Mouse (Mus musculus): ENCODE measurements around the gene Taf8. TPM values are rescaled to one million over a fixed set of nuclear protein-coding genes. Genes with fewer than 3 reads are reported as not detected.
A peak's percentile ranks its signal among the peaks of the same experiment; 100 is the strongest.

Taf8 gene
- polyA plus RNA-seq, 1 experiment from 2014 or later: 15.9 TPM

DNA sequence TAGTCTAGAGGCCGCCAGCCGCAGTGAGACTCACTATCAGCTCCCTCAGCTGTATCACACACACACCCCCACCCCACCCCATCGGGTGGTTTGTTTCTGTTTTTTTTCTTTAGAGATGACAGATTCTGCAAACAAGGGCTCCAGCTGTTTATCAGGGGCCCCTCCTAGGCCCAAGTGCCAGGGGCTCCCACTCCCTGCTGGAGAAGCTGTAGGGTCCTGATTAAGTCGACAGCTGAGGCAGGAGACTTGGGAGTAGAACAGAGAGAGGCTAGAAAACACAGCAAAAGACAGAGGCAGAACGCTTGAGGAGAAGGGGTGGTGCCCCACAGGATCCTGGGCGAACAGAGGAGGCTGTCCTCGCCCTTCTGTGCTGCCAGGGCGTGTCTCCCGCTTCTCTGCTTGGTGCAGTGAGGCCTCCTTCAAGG lies 33.7 kb upstream of the Taf8 start:
- Histone ChIP-seq H3K27me3 (ENCODE audit: control insufficient read depth, insufficient read depth, low read length) (no peaks in the 10 kb centered on the region), H3K36me3 (ENCODE audit: control insufficient read depth, insufficient read depth, low read length) (no peaks in the 10 kb centered on the region), H3K4me2 (peak overlapping the region; percentile 16; the same call in 1 of the 2 replicates), H3K27ac (ENCODE audit: low read depth, low read length) (peak overlapping the region; percentile 86), H3K9me3 (replicated peaks; ENCODE audit: control insufficient read depth, low read length) (no peaks in the 10 kb centered on the region), H3K4me3 (ENCODE audit: low read depth, low read length) (no peak overlapping the region), H3K4me1 (ENCODE audit: control insufficient read depth, insufficient read depth, low read length) (peaks cover 7% of the 10 kb centered on the region; the same call in 1 of the 2 replicates), H3K9ac (ENCODE audit: low read depth, low read length) (peak overlapping the region; percentile 60)
- ATAC-seq (replicated peaks; ENCODE audit: insufficient number of reproducible peaks, low FRiP score, low TSS enrichment): peak; percentile 90
- WGBS (ENCODE audit: insufficient replicate concordance): 35% methylated on average over 9 of the region's 9 CpGs

DNA sequence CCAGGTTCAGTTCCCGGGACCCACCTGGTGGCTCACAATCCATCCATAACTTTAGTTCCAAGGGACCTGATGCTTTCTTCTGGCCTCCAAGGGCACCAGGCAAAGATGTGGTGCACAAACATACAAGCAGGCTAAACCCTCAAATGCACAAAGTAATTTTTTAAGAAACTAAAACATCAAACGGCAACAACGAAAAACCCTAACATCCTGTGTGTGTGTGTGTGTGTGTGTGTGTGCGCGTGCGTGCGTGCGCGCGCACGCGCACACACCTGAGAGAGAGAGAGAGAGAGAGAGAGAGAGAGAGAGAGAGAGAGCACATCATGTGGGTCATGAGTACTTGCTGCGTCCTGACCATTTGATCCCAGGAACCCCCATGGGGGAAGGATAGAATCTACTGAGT lies 31.6 kb upstream of the Taf8 start:
- Histone ChIP-seq H3K36me3 (ENCODE audit: control insufficient read depth, insufficient read depth, low read length) (no peaks in the 10 kb centered on the region), H3K4me3 (ENCODE audit: low read depth, low read length) (no peak overlapping the region), H3K27ac (ENCODE audit: low read depth, low read length) (no peak overlapping the region), H3K9ac (ENCODE audit: low read depth, low read length) (no peak overlapping the region), H3K27me3 (ENCODE audit: control insufficient read depth, insufficient read depth, low read length) (no peaks in the 10 kb centered on the region), H3K4me2 (no peak overlapping the region), H3K9me3 (replicated peaks; ENCODE audit: control insufficient read depth, low read length) (no peaks in the 10 kb centered on the region), H3K4me1 (ENCODE audit: control insufficient read depth, insufficient read depth, low read length) (peaks cover 10% of the 10 kb centered on the region)
- ATAC-seq (replicated peaks; ENCODE audit: insufficient number of reproducible peaks, low FRiP score, low TSS enrichment): no peak
- 96% methylated on average over 13 of the region's 13 CpGs for WGBS (ENCODE audit: insufficient replicate concordance)

DNA sequence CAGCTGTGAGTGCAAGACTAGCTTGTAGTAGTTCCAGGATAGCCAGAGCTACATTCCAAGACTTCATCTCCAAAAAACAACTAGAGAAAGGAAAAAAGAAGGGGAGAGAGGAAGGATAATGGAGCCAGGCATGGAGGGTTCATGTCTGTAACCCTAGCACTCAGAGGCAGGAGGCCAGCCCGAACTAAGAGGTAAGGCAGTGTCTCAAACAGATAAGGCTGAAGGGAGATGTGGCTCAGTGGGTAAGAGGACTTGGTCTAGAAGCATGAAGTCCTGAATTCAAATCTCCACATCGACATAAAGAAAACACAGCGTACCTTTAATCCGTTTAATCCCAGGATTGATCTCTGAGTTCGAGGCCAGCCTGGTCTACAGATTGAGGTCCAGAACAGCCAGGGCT lies 30.3 kb upstream of the Taf8 start:
- Histone ChIP-seq H3K4me3 (ENCODE audit: low read depth, low read length) (no peak overlapping the region), H3K36me3 (ENCODE audit: control insufficient read depth, insufficient read depth, low read length) (no peaks in the 10 kb centered on the region), H3K4me2 (no peak overlapping the region; the same call in 1 of the 2 replicates), H3K27ac (ENCODE audit: low read depth, low read length) (no peak overlapping the region; the same call in 1 of the 2 replicates), H3K9ac (ENCODE audit: low read depth, low read length) (no peak overlapping the region), H3K4me1 (ENCODE audit: control insufficient read depth, insufficient read depth, low read length) (peaks cover 23% of the 10 kb centered on the region), H3K27me3 (ENCODE audit: control insufficient read depth, insufficient read depth, low read length) (no peaks in the 10 kb centered on the region), H3K9me3 (replicated peaks; ENCODE audit: control insufficient read depth, low read length) (no peaks in the 10 kb centered on the region)
- WGBS (ENCODE audit: insufficient replicate concordance): 76% methylated on average over 5 of the region's 5 CpGs
- ATAC-seq (replicated peaks; ENCODE audit: insufficient number of reproducible peaks, low FRiP score, low TSS enrichment): no peak

DNA sequence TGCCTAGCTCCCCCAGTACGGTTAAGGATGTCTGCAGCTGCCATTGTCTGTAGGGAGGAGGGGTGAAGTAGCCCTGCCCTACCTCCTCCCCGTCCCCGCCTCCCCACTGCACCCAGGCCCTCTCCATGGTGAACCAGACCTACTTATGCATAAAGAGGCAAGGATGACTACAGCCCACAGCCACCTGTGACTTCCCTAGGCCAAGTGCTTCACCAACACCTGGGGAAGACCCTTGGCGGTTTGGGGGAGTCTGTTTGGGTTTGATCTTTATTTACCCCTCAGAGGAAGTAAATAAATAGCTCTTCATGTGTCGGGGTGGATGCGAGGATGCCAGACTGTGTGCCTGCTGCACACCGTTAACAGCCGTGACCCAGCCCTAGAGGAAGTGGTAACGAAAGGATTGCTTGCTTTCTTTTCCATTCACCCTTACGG lies 29.3 kb upstream of the Taf8 start:
- peak overlapping the region; percentile 19; the same call in 1 of the 2 replicates for H3K4me2 ChIP-seq
- no peak for ATAC-seq (replicated peaks; ENCODE audit: insufficient number of reproducible peaks, low FRiP score, low TSS enrichment)
- H3K9ac ChIP-seq (ENCODE audit: low read depth, low read length): peak overlapping the region; percentile 39; the same call in 1 of the 2 replicates
- peaks cover 30% of the 10 kb centered on the region for H3K4me1 ChIP-seq (ENCODE audit: control insufficient read depth, insufficient read depth, low read length)
- 63% methylated on average over 10 of the region's 10 CpGs for WGBS (ENCODE audit: insufficient replicate concordance)
- H3K9me3 ChIP-seq (replicated peaks; ENCODE audit: control insufficient read depth, low read length): no peaks in the 10 kb centered on the region
- peak overlapping the region; percentile 46; the same call in 1 of the 2 replicates for H3K27ac ChIP-seq (ENCODE audit: low read depth, low read length)
- no peak overlapping the region for H3K4me3 ChIP-seq (ENCODE audit: low read depth, low read length)
- H3K36me3 ChIP-seq (ENCODE audit: control insufficient read depth, insufficient read depth, low read length): no peaks in the 10 kb centered on the region
- H3K27me3 ChIP-seq (ENCODE audit: control insufficient read depth, insufficient read depth, low read length): no peaks in the 10 kb centered on the region

DNA sequence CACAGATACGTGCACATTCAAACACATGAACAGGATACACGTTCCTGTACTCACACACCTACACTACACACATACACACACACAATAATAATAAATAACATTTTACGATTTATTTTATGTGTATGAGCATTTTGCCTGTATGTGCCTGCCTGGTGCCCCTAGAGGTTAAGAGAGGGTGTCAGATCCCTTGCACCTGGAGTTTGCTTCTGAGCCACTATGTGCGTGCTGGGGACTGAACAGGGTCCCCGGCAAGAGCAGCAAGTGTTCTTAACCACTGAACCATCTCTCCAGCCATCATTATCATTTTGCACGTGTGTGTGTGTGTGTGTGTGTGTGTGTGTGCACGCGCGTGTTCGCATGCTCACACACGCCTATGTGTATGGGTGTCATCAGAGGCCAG lies 27.5 kb upstream of the Taf8 start:
- Histone ChIP-seq H3K4me3 (ENCODE audit: low read depth, low read length) (no peak overlapping the region), H3K27ac (ENCODE audit: low read depth, low read length) (no peak overlapping the region), H3K36me3 (ENCODE audit: control insufficient read depth, insufficient read depth, low read length) (no peaks in the 10 kb centered on the region), H3K9me3 (replicated peaks; ENCODE audit: control insufficient read depth, low read length) (no peaks in the 10 kb centered on the region), H3K4me1 (ENCODE audit: control insufficient read depth, insufficient read depth, low read length) (peaks cover 30% of the 10 kb centered on the region), H3K9ac (ENCODE audit: low read depth, low read length) (no peak overlapping the region), H3K27me3 (ENCODE audit: control insufficient read depth, insufficient read depth, low read length) (no peaks in the 10 kb centered on the region), H3K4me2 (no peak overlapping the region)
- no peak for ATAC-seq (replicated peaks; ENCODE audit: insufficient number of reproducible peaks, low FRiP score, low TSS enrichment)
- WGBS (ENCODE audit: insufficient replicate concordance): 90% methylated on average over 11 of the region's 11 CpGs

DNA sequence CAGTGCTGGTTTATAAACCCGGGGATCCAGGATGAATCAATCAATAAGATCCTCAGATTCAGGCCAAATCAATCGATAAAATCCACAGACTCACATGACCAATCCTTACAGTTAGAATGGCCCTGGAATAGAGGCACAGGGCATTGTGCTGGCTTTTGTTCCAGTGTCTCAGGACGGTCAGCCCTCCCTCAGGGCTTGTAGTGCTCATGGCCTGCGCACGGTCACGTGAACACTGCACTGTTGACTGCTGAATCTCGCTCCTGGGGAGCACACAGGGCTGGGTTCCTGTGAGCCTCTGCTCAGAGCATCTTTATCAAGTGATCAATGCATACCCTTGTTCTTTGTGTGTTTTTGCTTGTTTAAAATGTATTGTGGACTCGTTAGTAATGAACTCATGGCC lies 26.8 kb upstream of the Taf8 start:
- no peak for ATAC-seq (replicated peaks; ENCODE audit: insufficient number of reproducible peaks, low FRiP score, low TSS enrichment)
- 80% methylated on average over 8 of the region's 8 CpGs for WGBS (ENCODE audit: insufficient replicate concordance)

DNA sequence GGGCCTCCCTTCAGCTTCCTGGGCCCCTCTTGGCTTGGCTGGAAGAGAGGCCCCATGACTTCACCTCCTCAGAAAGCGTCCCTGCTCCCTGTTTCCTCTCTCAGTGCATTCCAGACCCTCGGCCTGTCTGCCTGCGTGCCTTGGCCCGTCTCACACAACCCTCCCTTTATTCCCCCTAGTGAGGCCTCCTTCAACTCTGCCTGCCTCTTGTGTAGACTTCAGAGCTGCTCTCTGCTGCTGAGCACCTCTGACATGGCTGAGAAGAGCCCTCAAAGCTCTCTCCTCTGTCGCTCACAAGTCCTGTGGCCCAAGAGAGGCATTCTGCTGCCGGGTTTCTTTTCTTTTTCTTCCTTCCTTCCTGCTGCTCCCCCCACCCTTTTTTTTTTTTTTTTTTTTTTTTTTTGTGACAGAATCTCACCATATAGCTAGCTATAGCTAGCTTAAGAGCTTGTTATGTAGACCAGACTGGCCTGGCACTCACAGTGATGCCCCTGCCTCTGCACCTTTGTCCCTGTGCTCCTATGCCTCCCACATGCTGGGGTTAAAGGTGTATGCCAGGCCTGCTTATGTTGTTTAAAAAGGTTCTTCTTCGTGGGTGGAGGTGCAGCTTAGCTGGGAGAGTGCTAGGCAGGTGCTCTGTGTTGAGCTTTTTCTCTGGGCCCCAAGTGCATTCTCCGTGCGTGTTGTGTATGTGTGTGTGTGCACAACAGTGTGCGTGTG lies 25.6 kb upstream of the Taf8 start:
- WGBS (ENCODE audit: insufficient replicate concordance): 29% methylated on average over 10 of the region's 10 CpGs
- peaks cover 48% of the 10 kb centered on the region for H3K4me1 ChIP-seq (ENCODE audit: control insufficient read depth, insufficient read depth, low read length)

More for the DNA sequence above, 26.8 kb upstream of the Taf8 start:
- no peaks in the 10 kb centered on the region for H3K36me3 ChIP-seq (ENCODE audit: control insufficient read depth, insufficient read depth, low read length)
- H3K9me3 ChIP-seq (replicated peaks; ENCODE audit: control insufficient read depth, low read length): no peaks in the 10 kb centered on the region
- H3K4me3 ChIP-seq (ENCODE audit: low read depth, low read length): no peak overlapping the region
- H3K9ac ChIP-seq (ENCODE audit: low read depth, low read length): no peak overlapping the region
- no peak overlapping the region for H3K4me2 ChIP-seq
- no peaks in the 10 kb centered on the region for H3K27me3 ChIP-seq (ENCODE audit: control insufficient read depth, insufficient read depth, low read length)
- no peak overlapping the region for H3K27ac ChIP-seq (ENCODE audit: low read depth, low read length)
- peaks cover 37% of the 10 kb centered on the region for H3K4me1 ChIP-seq (ENCODE audit: control insufficient read depth, insufficient read depth, low read length)

DNA sequence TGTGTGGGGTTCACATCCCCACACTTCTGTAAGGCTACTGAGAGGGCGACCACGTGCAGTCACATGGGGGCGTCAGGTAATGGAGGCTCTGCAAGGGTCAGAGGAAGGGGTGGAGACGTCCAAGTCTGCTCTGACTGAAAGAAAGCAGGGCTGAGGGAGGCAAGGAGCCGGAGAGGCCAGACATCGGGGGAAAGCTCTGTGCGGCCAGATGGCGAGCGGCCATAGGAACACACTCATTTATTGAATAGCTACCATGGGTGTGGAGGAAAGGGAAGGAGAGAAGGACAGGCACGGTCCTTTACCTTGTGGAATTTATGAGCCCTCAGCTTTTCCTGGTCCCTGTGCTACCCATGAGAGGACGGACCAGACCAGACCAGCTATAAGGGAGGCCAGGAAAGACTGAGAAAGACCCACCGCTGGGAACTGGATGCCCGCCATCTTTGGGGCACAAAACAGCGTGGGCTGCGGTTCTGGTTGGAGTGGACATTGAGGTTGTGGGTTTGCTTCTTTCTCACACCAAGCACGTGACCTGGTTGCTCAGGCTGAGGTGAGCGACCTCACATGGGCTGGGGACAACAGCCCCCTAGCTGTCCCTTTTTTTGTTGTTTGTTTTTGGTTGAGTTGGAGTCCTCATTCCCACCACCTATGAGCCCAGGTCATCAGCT lies 24.9 kb upstream of the Taf8 start:
- H3K4me1 ChIP-seq (ENCODE audit: control insufficient read depth, insufficient read depth, low read length): peaks cover 56% of the 10 kb centered on the region
- 84% methylated on average over 17 of the region's 17 CpGs for WGBS (ENCODE audit: insufficient replicate concordance)
- H3K9ac ChIP-seq (ENCODE audit: low read depth, low read length): peak overlapping the region; percentile 66
- no peaks in the 10 kb centered on the region for H3K9me3 ChIP-seq (replicated peaks; ENCODE audit: control insufficient read depth, low read length)
- ATAC-seq (replicated peaks; ENCODE audit: insufficient number of reproducible peaks, low FRiP score, low TSS enrichment): no peak
- no peaks in the 10 kb centered on the region for H3K27me3 ChIP-seq (ENCODE audit: control insufficient read depth, insufficient read depth, low read length)
- no peaks in the 10 kb centered on the region for H3K36me3 ChIP-seq (ENCODE audit: control insufficient read depth, insufficient read depth, low read length)
- no peak overlapping the region for H3K4me3 ChIP-seq (ENCODE audit: low read depth, low read length)
- H3K4me2 ChIP-seq: peak overlapping the region; percentile 34
- peak overlapping the region; percentile 92 for H3K27ac ChIP-seq (ENCODE audit: low read depth, low read length)

More for the DNA sequence above, 25.6 kb upstream of the Taf8 start:
- Histone ChIP-seq H3K4me3 (ENCODE audit: low read depth, low read length) (no peak overlapping the region), H3K9me3 (replicated peaks; ENCODE audit: control insufficient read depth, low read length) (no peaks in the 10 kb centered on the region), H3K4me2 (peak overlapping the region; percentile 34), H3K27ac (ENCODE audit: low read depth, low read length) (peak overlapping the region; percentile 92), H3K9ac (ENCODE audit: low read depth, low read length) (peak overlapping the region; percentile 66), H3K36me3 (ENCODE audit: control insufficient read depth, insufficient read depth, low read length) (no peaks in the 10 kb centered on the region), H3K27me3 (ENCODE audit: control insufficient read depth, insufficient read depth, low read length) (no peaks in the 10 kb centered on the region)
- ATAC-seq (replicated peaks; ENCODE audit: insufficient number of reproducible peaks, low FRiP score, low TSS enrichment): peak; percentile 58
